Mouse (Mus musculus) kidney, postnatal 0 days (tissue): ENCODE results near the gene Cep170b. TPM values are rescaled to one million over a fixed set of nuclear protein-coding genes. Genes with fewer than 3 reads are reported as not detected.

Source experiments
- ATAC-seq: fragments of 200-750 bp; cut with Nextera tagmentation; replicated peaks from 2 replicates; pipeline ENCODE4 v1.8.0; 2017; ENCODE audit warnings: low read depth, moderate number of reproducible peaks, moderate TSS enrichment, moderate library complexity; ENCODE audit not compliant: low FRiP score
- DNase-seq: peaks from one replicate; pipeline ENCODE4 v3.0.0-alpha.2; 2016; ENCODE audit warnings: low spot score
- H3K27ac ChIP-seq: fragments of 300-500 bp; sonication (generic); 2 replicates; pipeline ENCODE4 v1.5.1; 2014; ENCODE audit warnings: mild to moderate bottlenecking
- H3K27me3 ChIP-seq: fragments of 300-500 bp; sonication (generic); 2 replicates; pipeline ENCODE4 v1.6.1; 2014; ENCODE audit warnings: low read length, mixed read lengths; ENCODE audit not compliant: insufficient read depth
- H3K36me3 ChIP-seq: fragments of 300-500 bp; sonication (generic); 2 replicates; pipeline ENCODE4 v1.6.1; 2014; ENCODE audit warnings: low read length, mixed read lengths; ENCODE audit not compliant: insufficient read depth
- H3K4me1 ChIP-seq: fragments of 300-500 bp; sonication (generic); replicated peaks from 2 replicates; pipeline ENCODE4 v1.6.1; 2014; ENCODE audit warnings: antibody characterized with exemption, low read length, mixed read lengths; ENCODE audit not compliant: insufficient read depth
- H3K4me2 ChIP-seq: fragments of 300-500 bp; sonication (generic); 2 replicates; pipeline ENCODE4 v1.6.1; 2014; ENCODE audit warnings: mild to moderate bottlenecking, low read length, moderate library complexity, mixed read lengths
- H3K4me3 ChIP-seq: fragments of 300-500 bp; sonication (generic); replicated peaks from 2 replicates; pipeline ENCODE4 v1.5.1; 2014; ENCODE audit warnings: low read depth, low read length
- H3K9ac ChIP-seq: fragments of 300-500 bp; sonication (generic); 2 replicates; pipeline ENCODE4 v1.6.1; 2014; ENCODE audit warnings: low read depth, low read length
- H3K9me3 ChIP-seq: fragments of 300-500 bp; sonication (generic); replicated peaks from 2 replicates; pipeline ENCODE4 v1.6.1; 2016; ENCODE audit warnings: low read length, inconsistent platforms, mixed read lengths
- CTCF ChIP-seq: IDR thresholded peaks from 2 replicates; pipeline ENCODE4 v1.5.1; 2016; ENCODE audit warnings: antibody characterized with exemption, low read depth, mild to moderate bottlenecking, moderate library complexity
- WGBS: fragments of 180-500 bp; shearing (Covaris S2); extraction: QIAGEN DNeasy Blood & Tissue Kit; methylation state at CpG from one replicate; pipeline ENCODE4 v1.1.7; 2014; 5-methylcytosine and 5-hydroxymethylcytosine counted together
- polyA plus RNA-seq: library from polyadenylated mRNA; unstranded; fragments of >200 nt; fragmentation: Nextera tagmentation; extraction: Ambion mirVana; gene quantifications from 2 replicates; pipeline ENCODE4 v1.2.1, GENCODE M21; 2015

The Cep170b gene
- polyA plus RNA-seq, 1 experiment from 2014 or later = 13.6 TPM

- 0 out of 2 replicates have a peak, but pooled peaks cover 6% of the 10 kb centered on the region for H3K36me3 ChIP-seq
- peak; percentile 56 for DNase-seq
These were observed 40.9 kb upstream of the Cep170b start for GRCm38 (mm10) chr12:112679027-112679996.

GRCm38 (mm10) chr12:112683351-112683750 lies 36.9 kb upstream of the Cep170b start:
- Histone ChIP-seq H3K27me3 (0 out of 2 replicates have a peak, but pooled peaks cover 9% of the 10 kb centered on the region), H3K27ac (no peak overlapping the region), H3K4me1 (peaks cover 5% of the 10 kb centered on the region; the same call in 1 of the 2 replicates), H3K4me3 (no peak overlapping the region), H3K36me3 (0 out of 2 replicates have a peak, but pooled peaks cover 6% of the 10 kb centered on the region), H3K9ac (no peak overlapping the region), H3K9me3 (no peaks in the 10 kb centered on the region), H3K4me2 (no peak overlapping the region)
- DNase-seq = no peak
- TF ChIP-seq CTCF = no peak
- ATAC-seq = no peak
- WGBS = 51% methylated on average over 7 of the region's 7 CpGs

More at GRCm38 (mm10) chr12:112679027-112679996, 40.9 kb upstream of the Cep170b start:
- peaks cover 17% of the 10 kb centered on the region; the same call in 1 of the 2 replicates for H3K4me1 ChIP-seq
- H3K9ac ChIP-seq = peak overlapping the region; percentile 77
- TF ChIP-seq CTCF = no peak
- H3K9me3 ChIP-seq = no peaks in the 10 kb centered on the region
- WGBS = 5% methylated on average over 78 of the region's 87 CpGs
- peak overlapping the region; percentile 99 for H3K4me2 ChIP-seq
- H3K4me3 ChIP-seq = peak overlapping the region; percentile 72
- H3K27ac ChIP-seq = peak overlapping the region; percentile 84
- peak; percentile 17 for ATAC-seq
- H3K27me3 ChIP-seq = 0 out of 2 replicates have a peak, but pooled peaks cover 9% of the 10 kb centered on the region

GRCm38 (mm10) chr12:112688458-112688857 lies 31.8 kb upstream of the Cep170b start:
- no peaks in the 10 kb centered on the region for H3K27me3 ChIP-seq
- ATAC-seq = no peak
- 44% methylated on average over 15 of the region's 15 CpGs for WGBS
- H3K9ac ChIP-seq = no peak overlapping the region
- H3K9me3 ChIP-seq = no peaks in the 10 kb centered on the region
- no peaks in the 10 kb centered on the region for H3K36me3 ChIP-seq
- no peak overlapping the region for H3K4me3 ChIP-seq
- DNase-seq = no peak
- H3K27ac ChIP-seq = no peak overlapping the region
- no peak for TF ChIP-seq CTCF
- H3K4me1 ChIP-seq = peaks cover 7% of the 10 kb centered on the region
- H3K4me2 ChIP-seq = no peak overlapping the region

GRCm38 (mm10) chr12:112693185-112694126 lies 26.8 kb upstream of the Cep170b start:
- 2% methylated on average over 54 of the region's 54 CpGs for WGBS
- H3K9ac ChIP-seq = peak overlapping the region; percentile 87
- peak; percentile 96 for ATAC-seq
- TF ChIP-seq CTCF = no peak
- peak; percentile 96 for DNase-seq
- peaks cover 14% of the 10 kb centered on the region for H3K4me1 ChIP-seq
- H3K9me3 ChIP-seq = no peaks in the 10 kb centered on the region
- H3K4me2 ChIP-seq = peak overlapping the region; percentile 89
- no peaks in the 10 kb centered on the region for H3K36me3 ChIP-seq
- peak overlapping the region; percentile 50 for H3K4me3 ChIP-seq
- peak overlapping the region; percentile 82 for H3K27ac ChIP-seq
- no peaks in the 10 kb centered on the region for H3K27me3 ChIP-seq

GRCm38 (mm10) chr12:112694127-112694475 lies 26.2 kb upstream of the Cep170b start:
- no peaks in the 10 kb centered on the region for H3K36me3 ChIP-seq
- H3K4me2 ChIP-seq = peak overlapping the region; percentile 89
- no peak overlapping the region for H3K4me3 ChIP-seq
- DNase-seq (no peak), ATAC-seq (no peak)
- peak overlapping the region; percentile 87 for H3K9ac ChIP-seq
- no peak for TF ChIP-seq CTCF
- H3K4me1 ChIP-seq = peaks cover 14% of the 10 kb centered on the region
- 82% methylated on average over 10 of the region's 10 CpGs for WGBS
- H3K27me3 ChIP-seq = no peaks in the 10 kb centered on the region
- H3K9me3 ChIP-seq = no peaks in the 10 kb centered on the region
- H3K27ac ChIP-seq = peak overlapping the region; percentile 82
